Mouse (Mus musculus) heart, postnatal 36 days (tissue): ENCODE results near the gene Ugt1a2. TPM values are rescaled to one million over a fixed set of nuclear protein-coding genes. Genes with fewer than 3 reads are reported as not detected.

Experiments used
- DNase-seq, 2 experiments: peaks; one replicate each; pipeline ENCODE4 v3.0.0; 2021 to 2022
- intact Hi-C: fragments of 180-260 bp; cut with DNase I; formaldehyde crosslinking; loops from one replicate; pipeline ENCODE4 v1.15.1; 2025
- total RNA-seq, 2 experiments: library from RNA; stranded (reverse); gene quantifications; 2 replicates each; pipeline ENCODE4 v1.2.3; 2021

Gene Ugt1a2
- total RNA-seq, 2 experiments from 2014 or later = 0.14 TPM; not detected in 1

DNA sequence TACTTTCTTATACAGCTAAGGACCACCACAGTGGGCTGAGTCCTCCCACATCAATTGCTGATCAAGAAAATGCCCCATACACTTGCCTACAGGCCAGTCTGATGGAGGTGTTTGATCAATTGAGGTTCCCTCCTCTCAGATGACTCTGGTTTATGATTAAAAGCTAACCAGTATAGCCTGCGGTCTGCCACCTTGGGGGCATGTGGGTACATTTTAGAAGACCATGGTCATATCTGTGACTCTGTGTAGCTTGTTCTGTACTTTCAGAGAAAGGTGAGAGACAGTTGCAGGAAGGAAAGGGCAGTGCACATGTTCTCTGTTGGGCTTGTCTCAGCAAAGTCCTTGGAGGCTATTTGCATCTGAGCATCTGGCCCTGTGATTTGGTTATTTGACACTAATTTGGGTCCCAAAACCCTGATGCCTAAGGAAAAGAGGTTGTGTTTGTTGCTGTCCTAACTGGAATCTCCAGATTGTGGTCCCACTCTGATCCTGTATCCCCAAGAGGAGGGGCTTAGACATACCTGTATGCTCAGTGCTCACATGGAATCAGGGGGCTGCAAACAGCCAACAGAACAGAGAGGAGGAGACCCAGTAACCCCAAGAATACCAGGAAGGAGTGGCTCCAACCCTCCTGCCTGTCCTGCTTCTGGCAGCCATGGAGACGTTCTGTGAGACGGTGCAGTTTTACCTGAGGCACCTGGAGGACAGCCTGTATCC lies 32.4 kb downstream of the Ugt1a2 start:
- intact Hi-C loops = no loop called here
- DNase-seq = no peak

DNA sequence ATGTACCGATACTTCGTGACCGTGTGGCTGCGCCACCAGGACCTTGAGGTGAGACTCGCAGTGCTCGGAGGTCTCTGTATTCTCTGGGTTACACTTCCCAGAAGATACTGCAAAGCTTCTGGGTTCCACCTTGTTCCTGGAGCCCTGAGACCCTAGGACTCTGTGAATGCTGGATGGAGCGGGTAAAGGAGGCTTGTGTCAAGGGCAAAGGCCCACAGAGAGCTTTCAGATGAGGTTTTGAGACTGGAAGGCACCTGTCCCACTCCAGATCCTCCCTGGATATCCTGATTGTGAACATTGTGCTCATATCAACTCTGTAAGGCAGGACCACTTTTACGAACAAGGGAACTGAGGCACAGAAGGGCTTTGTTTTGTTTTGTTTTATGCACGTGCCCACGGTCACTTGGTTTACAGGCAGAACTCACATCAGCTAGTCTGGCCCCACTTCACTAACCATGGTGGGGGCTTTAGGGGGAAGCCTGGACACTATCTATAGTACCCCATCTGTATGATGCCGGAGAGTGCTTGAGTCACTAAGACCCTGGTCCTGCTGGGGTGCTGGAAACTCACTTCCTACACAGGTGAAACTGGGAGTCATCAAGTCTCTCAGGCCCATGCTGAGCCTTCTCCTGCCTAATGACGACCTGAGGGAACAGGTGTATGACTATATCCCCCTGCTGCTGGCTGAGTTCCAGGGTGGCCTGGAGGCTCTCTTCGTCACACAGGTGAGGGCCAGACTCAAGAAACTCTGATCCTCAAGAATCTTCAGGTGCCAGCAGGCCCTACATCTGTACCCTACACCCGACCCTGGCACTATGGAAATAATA lies 33.2 kb downstream of the Ugt1a2 start:
- intact Hi-C loops = no loop called here
- no peak for DNase-seq

DNA sequence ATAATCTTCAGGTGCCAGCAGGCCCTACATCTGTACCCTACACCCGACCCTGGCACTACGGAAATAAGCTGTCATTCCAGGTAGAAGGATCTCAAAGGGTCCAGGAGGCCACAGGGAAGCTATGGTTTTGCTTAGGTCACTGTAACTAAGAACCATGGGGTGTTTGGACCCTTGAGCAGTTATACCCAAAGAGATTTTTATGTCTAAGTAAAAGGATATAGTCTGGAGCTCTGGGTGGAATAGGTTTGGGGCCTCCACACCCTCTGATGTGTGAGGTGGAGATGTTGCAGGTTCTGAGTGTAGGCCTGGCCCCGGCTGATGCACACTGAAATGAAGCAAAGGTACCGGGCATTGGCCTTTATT lies 33.8 kb downstream of the Ugt1a2 start:
- no peak for DNase-seq
- intact Hi-C loops = no loop called here

GRCm38 (mm10) chr1:88234646-88235045 lies 34.2 kb downstream of the Ugt1a2 start:
- intact Hi-C loops = no loop called here
- no peak for DNase-seq

GRCm38 (mm10) chr1:88235046-88235893 lies 34.9 kb downstream of the Ugt1a2 start:
- intact Hi-C loops = no loop called here
- no peak for DNase-seq

GRCm38 (mm10) chr1:88235894-88236415 lies 35.6 kb downstream of the Ugt1a2 start:
- intact Hi-C loops = no loop called here
- DNase-seq = no peak

- intact Hi-C loops = no loop called here
- DNase-seq = no peak
These were observed 36.9 kb downstream of the Ugt1a2 start for GRCm38 (mm10) chr1:88237311-88237710.

GRCm38 (mm10) chr1:88238771-88239170 lies 38.4 kb downstream of the Ugt1a2 start:
- DNase-seq = no peak
- intact Hi-C loops = no loop called here

GRCm38 (mm10) chr1:88240072-88240471 lies 39.7 kb downstream of the Ugt1a2 start:
- DNase-seq = no peak
- intact Hi-C loops = no loop called here

- intact Hi-C loops = no loop called here
- no peak for DNase-seq
These were observed 40.2 kb downstream of the Ugt1a2 start for GRCm38 (mm10) chr1:88240579-88240978.

DNA sequence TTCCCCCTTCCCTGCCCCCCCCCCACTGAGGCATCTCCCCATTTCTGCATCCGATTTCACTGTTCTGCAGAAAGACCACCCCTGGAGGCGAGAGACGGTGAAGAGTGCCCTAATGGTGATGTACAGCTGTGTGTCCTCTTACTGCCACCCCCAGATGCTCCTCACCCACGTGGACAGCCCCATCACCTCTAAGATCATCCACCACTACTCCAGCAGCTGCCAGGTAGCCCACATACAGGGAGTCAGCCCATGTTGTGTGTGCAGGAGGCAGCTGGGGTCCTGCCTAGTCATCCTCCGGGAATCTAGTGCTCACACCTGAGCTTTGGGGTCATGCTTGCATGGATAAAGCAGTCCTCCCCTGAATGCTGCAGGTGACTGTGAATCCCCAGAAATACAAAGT lies 43.5 kb downstream of the Ugt1a2 start:
- intact Hi-C loops = no loop called here
- no peak for DNase-seq

GRCm38 (mm10) chr1:88245881-88246280 lies 45.5 kb downstream of the Ugt1a2 start:
- DNase-seq = no peak
- intact Hi-C loops = no loop called here

GRCm38 (mm10) chr1:88246386-88246785 lies 46.0 kb downstream of the Ugt1a2 start:
- intact Hi-C loops = no loop called here
- DNase-seq = no peak

DNA sequence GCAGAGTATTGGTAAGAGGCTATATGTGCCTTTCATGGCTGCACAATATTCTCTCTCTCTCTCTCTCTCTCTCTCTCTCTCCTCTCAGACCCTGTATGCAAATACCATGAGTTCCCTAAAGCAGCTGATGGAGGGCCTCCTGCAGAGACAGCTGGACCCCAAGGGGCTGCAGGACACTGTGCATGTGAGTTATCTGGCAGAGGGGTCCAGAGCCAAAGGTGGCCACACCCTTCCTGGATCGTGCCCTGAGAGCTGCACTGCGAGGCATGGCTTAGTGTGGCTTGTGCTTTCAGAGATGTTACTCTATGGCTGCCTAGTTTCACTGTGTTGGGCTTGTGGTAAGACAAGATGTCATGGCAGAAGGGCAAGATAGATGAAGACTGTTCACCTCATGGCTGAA lies 47.3 kb downstream of the Ugt1a2 start:
- no peak for DNase-seq
- intact Hi-C loops = no loop called here

GRCm38 (mm10) chr1:88248658-88249057 lies 48.3 kb downstream of the Ugt1a2 start:
- DNase-seq = no peak
- intact Hi-C loops = no loop called here

- intact Hi-C loops = no loop called here
These were observed 49.2 kb downstream of the Ugt1a2 start for GRCm38 (mm10) chr1:88249596-88249995.

GRCm38 (mm10) chr1:88250023-88250422 lies 49.6 kb downstream of the Ugt1a2 start:
- intact Hi-C loops = no loop called here
- DNase-seq = no peak

More at GRCm38 (mm10) chr1:88249596-88249995, 49.2 kb downstream of the Ugt1a2 start:
- no peak for DNase-seq

GRCm38 (mm10) chr1:88253106-88253505 lies 52.7 kb downstream of the Ugt1a2 start:
- intact Hi-C loops = no loop called here

DNA sequence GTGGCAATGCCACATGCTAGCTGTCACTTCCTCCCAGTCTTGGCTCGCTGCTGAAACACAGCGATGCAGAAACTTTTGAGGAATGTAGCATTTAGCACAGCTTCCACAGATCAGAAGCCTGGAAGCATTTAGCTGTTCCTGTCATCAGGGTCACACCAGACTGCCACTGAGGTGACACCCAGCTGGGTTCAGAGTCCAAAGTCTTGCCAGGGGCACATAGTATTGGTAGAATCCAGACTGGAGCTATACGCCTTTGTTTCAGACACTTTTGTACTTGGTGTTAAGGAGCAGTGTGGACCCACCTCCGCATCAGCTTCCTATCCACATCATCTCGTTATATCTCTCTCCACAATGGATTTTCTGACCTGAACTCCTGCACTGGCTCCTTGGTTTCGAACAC lies 53.1 kb downstream of the Ugt1a2 start:
- intact Hi-C loops = no loop called here
- no peak for DNase-seq

More at GRCm38 (mm10) chr1:88253106-88253505, 52.7 kb downstream of the Ugt1a2 start:
- DNase-seq = no peak

DNA sequence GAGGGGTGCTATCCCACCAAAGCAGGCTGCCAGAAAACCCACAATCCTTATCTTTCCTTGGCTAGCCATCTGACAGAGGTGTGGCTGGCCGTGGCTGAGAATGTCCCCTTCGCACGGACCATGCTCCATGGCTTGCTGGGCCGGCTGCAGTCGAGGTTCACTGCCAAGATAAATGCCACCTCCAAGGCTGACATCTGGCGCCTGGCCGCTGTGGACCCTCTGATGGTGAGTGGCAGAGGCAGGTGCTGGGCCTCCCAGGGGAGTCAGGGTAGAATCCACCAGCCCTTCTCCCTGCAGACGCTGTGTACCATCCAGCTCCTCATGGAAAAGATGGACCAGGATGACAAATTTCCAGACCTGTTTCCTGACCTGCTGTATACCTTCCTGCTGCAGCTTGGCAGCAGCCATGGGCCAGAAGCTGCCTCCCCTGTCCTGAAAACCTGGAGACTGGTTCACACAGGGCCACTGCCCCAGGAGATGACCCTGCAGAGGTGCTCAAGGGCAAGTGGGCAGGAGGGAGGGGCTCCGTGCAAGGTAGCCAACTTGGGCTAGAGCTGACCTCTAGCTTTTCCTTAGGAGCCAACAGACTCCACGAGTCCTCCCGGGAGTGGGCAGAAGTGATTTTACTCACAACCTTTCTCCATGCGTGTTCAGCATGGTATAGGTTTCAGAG lies 54.5 kb downstream of the Ugt1a2 start:
- intact Hi-C loops = no loop called here
- no peak for DNase-seq
